Mouse (Mus musculus) heart, embryonic 12.5 days (tissue): ENCODE measurements around the gene Pacs2. TPM values are rescaled to one million over a fixed set of nuclear protein-coding genes. Genes with fewer than 3 reads are reported as not detected.

Experiments
- ATAC-seq: fragments of 200-750 bp; cut with Nextera tagmentation; 2 replicates; pipeline ENCODE4 v1.8.0; 2017; ENCODE audit warnings: moderate TSS enrichment, moderate library complexity; ENCODE audit not compliant: insufficient number of reproducible peaks, low FRiP score
- H3K27ac ChIP-seq: fragments of 300-500 bp; sonication (generic); 2 replicates; pipeline ENCODE4 v1.5.1; 2016; ENCODE audit warnings: mild to moderate bottlenecking, moderate library complexity; ENCODE audit not compliant: poor library complexity, severe bottlenecking
- H3K27me3 ChIP-seq: fragments of 300-500 bp; sonication (generic); replicated peaks from 2 replicates; pipeline ENCODE4 v1.6.1; 2016; ENCODE audit warnings: mild to moderate bottlenecking, moderate library complexity
- H3K36me3 ChIP-seq: fragments of 300-500 bp; sonication (generic); 2 replicates; pipeline ENCODE4 v1.6.1; 2016; ENCODE audit warnings: mild to moderate bottlenecking, moderate library complexity
- H3K4me1 ChIP-seq: fragments of 300-500 bp; sonication (generic); replicated peaks from 2 replicates; pipeline ENCODE4 v1.6.1; 2016; ENCODE audit warnings: mild to moderate bottlenecking
- H3K4me2 ChIP-seq: fragments of 300-500 bp; sonication (generic); 2 replicates; pipeline ENCODE4 v1.6.1; 2016; ENCODE audit warnings: mild to moderate bottlenecking, moderate library complexity
- H3K4me3 ChIP-seq: fragments of 300-500 bp; sonication (generic); 2 replicates; pipeline ENCODE4 v1.5.1; 2016; ENCODE audit warnings: mild to moderate bottlenecking
- H3K9ac ChIP-seq: fragments of 300-500 bp; sonication (generic); 2 replicates; pipeline ENCODE4 v1.6.1; 2016; ENCODE audit warnings: mild to moderate bottlenecking, moderate library complexity
- H3K9me3 ChIP-seq: fragments of 300-500 bp; sonication (generic); replicated peaks from 2 replicates; pipeline ENCODE4 v1.6.1; 2016; ENCODE audit warnings: mild to moderate bottlenecking, moderate library complexity
- WGBS: fragments of 180-500 bp; shearing (Covaris S2); methylation state at CpG from one replicate; pipeline ENCODE4 v1.1.7; 2016; 5-methylcytosine and 5-hydroxymethylcytosine counted together
- polyA plus RNA-seq: library from polyadenylated mRNA; unstranded; fragments of >200 nt; fragmentation: Nextera tagmentation; extraction: Ambion mirVana; gene quantifications from 2 replicates; pipeline ENCODE4 v1.2.1, GENCODE M21; 2016

Pacs2 gene
- polyA plus RNA-seq, 1 experiment from 2014 or later: 10.5 TPM

DNA sequence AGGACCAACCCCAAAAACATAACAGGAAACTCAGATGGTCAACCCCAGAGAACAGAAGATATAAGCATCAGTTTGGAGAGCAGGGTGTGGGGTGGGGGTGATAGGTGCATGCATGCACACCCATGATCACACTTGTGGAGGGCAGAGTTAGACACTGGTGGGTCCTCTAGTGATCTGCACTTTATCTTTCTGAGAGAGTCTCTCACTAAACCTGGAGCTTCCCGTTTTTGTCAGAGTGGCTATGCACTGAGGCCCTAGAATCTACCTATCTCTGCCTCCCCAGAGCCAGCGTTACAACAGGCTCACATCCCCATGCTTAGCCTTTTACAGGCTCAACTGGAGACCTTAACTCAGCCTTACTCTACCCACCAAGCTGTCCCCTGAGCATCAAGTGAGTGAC, 22.9 kb upstream of the Pacs2 start:
- no peak for ATAC-seq
- Histone ChIP-seq H3K36me3 (peaks cover 36% of the 10 kb centered on the region), H3K4me1 (peaks cover 16% of the 10 kb centered on the region), H3K9me3 (no peaks in the 10 kb centered on the region), H3K9ac (no peak overlapping the region), H3K4me3 (no peak overlapping the region), H3K27me3 (no peaks in the 10 kb centered on the region), H3K4me2 (no peak overlapping the region), H3K27ac (no peak overlapping the region)
- 74% methylated on average over 2 of the region's 2 CpGs for WGBS

DNA sequence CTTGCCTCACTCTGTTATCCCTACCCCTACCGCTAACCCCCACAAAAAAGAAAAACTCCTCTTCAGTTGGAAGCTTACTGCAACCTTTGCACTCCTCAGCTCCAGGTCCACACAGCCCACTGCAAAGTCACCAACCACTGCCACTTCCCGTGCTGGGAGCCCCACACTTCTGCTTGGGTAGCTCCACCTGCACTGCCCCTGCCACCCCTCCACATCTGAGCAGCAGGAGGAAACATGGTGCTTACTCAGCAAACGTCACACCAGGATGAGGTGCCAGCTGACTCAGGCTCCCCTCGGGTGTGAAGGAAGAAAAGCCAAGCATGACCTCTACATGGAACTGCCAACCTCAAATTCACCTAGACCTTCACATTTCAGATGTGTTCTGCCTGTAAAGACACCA, 20.2 kb upstream of the Pacs2 start:
- 77% methylated on average over 4 of the region's 4 CpGs for WGBS
- Histone ChIP-seq H3K27me3 (no peaks in the 10 kb centered on the region), H3K4me3 (no peak overlapping the region), H3K4me2 (no peak overlapping the region), H3K36me3 (peaks cover 21% of the 10 kb centered on the region), H3K9ac (no peak overlapping the region), H3K9me3 (no peaks in the 10 kb centered on the region), H3K27ac (no peak overlapping the region), H3K4me1 (peaks cover 20% of the 10 kb centered on the region)
- ATAC-seq: no peak

DNA sequence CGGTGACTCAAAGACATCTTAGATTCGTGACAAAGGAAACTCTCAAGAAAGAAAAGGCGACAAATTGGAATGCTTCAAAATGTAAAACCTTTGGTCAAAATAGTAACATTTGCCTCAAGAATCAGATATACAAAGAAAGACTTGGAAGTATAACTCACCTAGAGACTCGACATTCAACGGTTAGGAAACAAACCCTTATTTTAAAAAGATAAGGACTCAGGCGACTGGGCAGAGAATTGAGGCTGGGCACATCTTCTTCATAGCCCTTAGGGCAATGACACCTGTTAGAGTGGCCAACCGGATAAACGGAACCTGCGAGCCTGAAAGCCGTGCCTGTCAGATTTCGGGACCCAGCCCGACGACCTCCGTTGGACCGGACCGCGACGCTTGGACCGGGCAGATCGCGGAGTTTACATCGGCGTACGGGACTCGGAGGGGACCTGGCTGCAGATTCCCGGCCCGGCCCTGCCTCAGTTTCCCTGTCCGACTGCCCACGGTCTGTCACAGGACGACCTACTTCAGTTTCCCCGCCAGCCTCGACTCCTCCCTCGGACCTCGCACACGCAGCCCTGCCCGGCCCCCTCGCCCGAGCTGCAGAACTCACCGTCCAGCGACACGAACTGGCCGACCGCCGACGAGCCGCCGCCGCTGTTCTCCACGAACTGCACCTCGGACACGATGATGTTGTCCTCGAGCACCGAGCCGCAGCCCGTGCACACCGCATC, 14.6 kb upstream of the Pacs2 start:
- H3K9me3 ChIP-seq: no peaks in the 10 kb centered on the region
- H3K4me1 ChIP-seq: peaks cover 22% of the 10 kb centered on the region
- H3K9ac ChIP-seq: peak overlapping the region; percentile 91
- H3K4me3 ChIP-seq: peak overlapping the region; percentile 89
- H3K4me2 ChIP-seq: peak overlapping the region; percentile 96
- H3K27me3 ChIP-seq: no peaks in the 10 kb centered on the region
- H3K27ac ChIP-seq: peak overlapping the region; percentile 91
- 0 out of 2 replicates have a peak, but pooled peaks cover 5% of the 10 kb centered on the region for H3K36me3 ChIP-seq
- 1% methylated on average over 56 of the region's 56 CpGs for WGBS
- ATAC-seq: no peak; the same call in none of the 2 replicates

DNA sequence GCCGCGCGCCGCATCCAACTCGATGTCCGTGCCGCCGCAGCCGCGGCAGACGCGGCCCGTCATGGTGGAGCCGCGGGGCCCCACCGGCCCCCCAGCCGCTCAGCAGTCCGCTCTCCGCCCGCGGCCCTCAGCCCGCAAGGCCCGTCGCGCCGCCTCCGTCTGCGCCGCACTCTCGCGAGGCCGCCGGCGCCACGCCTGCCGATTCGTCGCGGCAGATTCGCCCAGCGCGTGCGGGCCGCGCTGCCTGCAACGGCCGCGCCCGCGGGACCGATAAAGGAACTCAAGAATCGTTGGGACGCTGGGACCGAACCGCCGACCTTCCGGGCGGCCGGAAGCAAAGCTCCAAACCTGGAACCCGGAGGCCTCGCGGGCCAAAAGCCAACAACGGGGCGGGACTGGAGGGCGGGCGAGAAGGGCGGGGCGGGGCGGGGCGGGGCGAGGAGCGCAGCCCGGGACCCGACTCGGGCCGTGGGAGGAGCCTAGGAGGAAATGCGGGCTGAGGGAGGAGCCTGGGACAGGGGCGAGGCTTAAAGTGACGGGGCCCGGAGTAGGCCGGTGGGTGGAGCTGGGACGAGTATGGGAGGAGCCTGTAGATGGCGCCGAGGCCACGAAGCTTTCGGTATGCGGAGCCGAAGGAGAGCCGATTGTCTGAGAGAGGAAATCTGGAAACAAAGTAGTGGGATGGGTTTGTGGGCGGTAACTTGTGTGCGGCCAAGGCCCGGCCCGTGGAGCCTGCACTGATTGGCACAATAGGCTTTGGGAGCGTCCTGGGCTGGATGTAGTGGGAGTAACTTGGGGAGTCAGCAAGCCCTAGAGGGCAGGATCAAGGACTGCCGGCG, 13.8 kb upstream of the Pacs2 start, which contains the start of gene Brf1:
Gene Brf1 (minus strand): TSS at position 411 of the 839 bp plus-strand sequence.
- Histone ChIP-seq H3K4me3 (peak within 1 kb of the TSS; percentile 89), H3K36me3 (0 out of 2 replicates have a peak, but pooled peaks cover 5% of the 10 kb centered on the region), H3K4me1 (peaks cover 18% of the 10 kb centered on the region), H3K9ac (peak within 1 kb of the TSS; percentile 91), H3K4me2 (peak within 1 kb of the TSS; percentile 96), H3K27ac (peak within 1 kb of the TSS; percentile 91), H3K9me3 (no peaks in the 10 kb centered on the region), H3K27me3 (no peaks in the 10 kb centered on the region)
- peak; percentile 99 for ATAC-seq
- under 1% methylated on average over 96 of the region's 96 CpGs for WGBS

DNA sequence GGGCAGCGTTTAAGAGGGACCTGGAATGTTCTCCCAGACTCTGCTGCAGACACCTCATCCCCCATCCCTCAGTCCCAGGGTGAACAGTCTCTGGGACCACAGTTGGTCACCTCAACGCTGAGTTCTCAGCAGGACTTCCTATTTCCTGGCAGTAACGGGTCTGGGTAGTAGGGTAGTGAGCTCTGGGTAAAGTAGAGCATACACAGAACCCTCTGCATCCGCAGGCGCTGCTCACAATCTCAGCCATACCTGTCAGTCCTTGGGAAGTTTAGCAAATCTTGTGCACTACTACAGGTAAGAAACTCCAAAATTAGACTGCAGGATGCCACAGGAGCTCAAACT, 13.2 kb upstream of the Pacs2 start:
- H3K4me3 ChIP-seq: peak overlapping the region; percentile 89
- peaks cover 18% of the 10 kb centered on the region for H3K4me1 ChIP-seq
- ATAC-seq: peak; percentile 29
- H3K4me2 ChIP-seq: peak overlapping the region; percentile 96
- H3K9ac ChIP-seq: peak overlapping the region; percentile 81
- WGBS: 7% methylated on average over 5 of the region's 5 CpGs
- H3K27me3 ChIP-seq: no peaks in the 10 kb centered on the region
- peak overlapping the region; percentile 91 for H3K27ac ChIP-seq
- H3K9me3 ChIP-seq: no peaks in the 10 kb centered on the region
- H3K36me3 ChIP-seq: no peaks in the 10 kb centered on the region

DNA sequence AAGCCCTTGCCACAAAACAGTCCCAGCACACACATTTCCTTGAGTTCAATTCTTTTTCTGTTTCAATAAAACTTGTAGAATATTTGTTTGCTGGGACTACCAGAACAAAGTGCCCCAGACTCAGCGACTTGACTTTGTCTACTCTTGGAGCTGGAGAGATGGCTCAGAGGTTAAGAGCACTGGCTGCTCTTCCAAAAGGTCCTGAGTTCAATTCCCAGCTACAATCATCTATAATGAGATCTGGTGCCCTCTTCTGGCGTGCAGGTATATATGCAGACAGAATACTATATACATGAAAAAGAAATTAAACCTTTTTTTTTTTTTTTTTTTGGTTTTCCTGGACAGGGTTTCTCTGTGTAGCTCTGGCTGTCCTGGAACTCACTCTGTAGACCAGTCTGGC, 11.6 kb upstream of the Pacs2 start:
- peaks cover 18% of the 10 kb centered on the region for H3K4me1 ChIP-seq
- H3K27me3 ChIP-seq: no peaks in the 10 kb centered on the region
- H3K4me2 ChIP-seq: no peak overlapping the region
- no peaks in the 10 kb centered on the region for H3K36me3 ChIP-seq
- H3K27ac ChIP-seq: no peak overlapping the region
- no peaks in the 10 kb centered on the region for H3K9me3 ChIP-seq
- H3K4me3 ChIP-seq: no peak overlapping the region
- 37% methylated on average over 2 of the region's 2 CpGs for WGBS
- no peak overlapping the region for H3K9ac ChIP-seq
- ATAC-seq: no peak

DNA sequence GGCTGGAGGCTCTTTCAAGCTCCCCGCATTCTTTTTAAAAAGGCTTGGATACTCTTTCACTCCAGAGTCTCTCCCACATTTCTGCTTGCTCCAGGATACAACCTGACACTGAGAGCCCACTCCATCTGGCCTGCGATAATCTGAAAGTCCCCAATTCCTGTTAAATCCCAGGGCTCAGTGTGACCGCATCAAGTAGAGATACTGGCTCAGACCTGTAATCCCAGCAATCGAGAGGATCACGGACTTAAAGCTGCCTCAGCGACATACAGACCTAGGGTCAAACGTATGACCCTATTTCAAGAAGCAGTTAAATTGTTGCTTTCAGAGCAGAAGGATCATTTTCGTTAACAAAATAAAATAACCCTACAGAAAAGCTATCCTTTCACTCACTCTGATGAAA, 10.3 kb upstream of the Pacs2 start:
- WGBS: 78% methylated on average over 8 of the region's 8 CpGs
- no peak overlapping the region for H3K4me2 ChIP-seq
- no peaks in the 10 kb centered on the region for H3K36me3 ChIP-seq
- no peaks in the 10 kb centered on the region for H3K9me3 ChIP-seq
- ATAC-seq: no peak
- no peak overlapping the region for H3K27ac ChIP-seq
- peaks cover 10% of the 10 kb centered on the region for H3K4me1 ChIP-seq
- no peak overlapping the region for H3K9ac ChIP-seq
- no peaks in the 10 kb centered on the region for H3K27me3 ChIP-seq
- H3K4me3 ChIP-seq: no peak overlapping the region

DNA sequence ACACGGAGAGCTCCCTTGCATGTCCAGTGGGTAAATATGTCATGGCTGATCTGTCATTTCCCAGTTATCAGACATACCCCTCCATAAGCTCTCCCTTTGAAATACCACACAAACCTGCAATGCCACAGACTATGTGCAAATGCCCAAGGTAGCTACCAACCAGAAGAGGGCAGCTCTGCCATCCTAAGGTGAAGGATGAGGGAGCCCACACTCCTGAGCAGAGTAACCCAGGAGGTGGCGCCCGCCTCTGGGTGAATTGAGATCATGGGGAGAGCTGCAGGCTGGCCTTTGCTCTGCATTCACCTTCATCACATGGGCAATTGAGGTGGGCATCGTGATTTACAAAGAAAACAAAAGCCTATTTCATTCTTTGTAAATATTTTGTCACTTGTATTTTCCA, 9.3 kb upstream of the Pacs2 start:
- WGBS: 23% methylated on average over 4 of the region's 4 CpGs

DNA sequence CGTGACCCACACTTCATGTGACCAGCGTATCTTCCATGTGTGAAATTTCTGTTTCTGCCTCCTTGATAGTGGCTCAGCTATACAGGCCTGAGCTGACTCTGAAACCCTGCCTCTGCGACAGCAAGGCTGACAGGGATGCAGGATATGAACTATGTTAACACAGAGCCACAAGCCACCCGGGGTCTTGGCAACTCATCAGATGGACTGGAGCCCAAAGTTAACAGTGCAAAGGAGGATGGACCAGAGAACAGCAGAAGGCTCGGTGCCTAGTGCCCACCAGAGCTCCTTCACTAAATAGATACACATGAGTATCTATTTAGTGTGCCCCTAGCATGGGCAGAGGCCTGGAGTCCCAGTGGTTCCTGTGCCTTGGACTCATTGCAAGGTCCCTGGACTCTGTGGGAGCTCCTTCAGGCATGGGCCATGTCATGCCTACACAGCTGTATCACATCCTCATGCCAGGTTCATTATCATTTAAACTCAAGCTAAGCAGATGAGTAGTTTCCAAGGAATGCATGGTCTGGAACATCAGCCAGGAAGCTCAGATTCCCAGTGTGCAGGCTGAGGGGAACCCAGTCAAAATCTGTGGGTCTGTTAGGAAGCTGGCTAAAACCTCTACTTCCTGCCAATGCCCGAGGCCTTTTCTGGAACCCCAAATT, 2.5 kb upstream of the Pacs2 start:
- no peak for ATAC-seq
- no peaks in the 10 kb centered on the region for H3K36me3 ChIP-seq
- H3K9ac ChIP-seq: no peak overlapping the region
- H3K4me3 ChIP-seq: no peak overlapping the region
- peaks cover 27% of the 10 kb centered on the region for H3K4me1 ChIP-seq
- no peak overlapping the region for H3K4me2 ChIP-seq
- H3K9me3 ChIP-seq: no peaks in the 10 kb centered on the region
- peak overlapping the region; percentile 17; the same call in 1 of the 2 replicates for H3K27ac ChIP-seq
- WGBS: 72% methylated on average over 6 of the region's 6 CpGs
- no peaks in the 10 kb centered on the region for H3K27me3 ChIP-seq

More for the DNA sequence above, 9.3 kb upstream of the Pacs2 start:
- H3K27ac ChIP-seq: no peak overlapping the region
- no peak overlapping the region for H3K4me3 ChIP-seq
- H3K4me1 ChIP-seq: peaks cover 7% of the 10 kb centered on the region
- no peaks in the 10 kb centered on the region for H3K27me3 ChIP-seq
- no peaks in the 10 kb centered on the region for H3K9me3 ChIP-seq
- no peak overlapping the region for H3K9ac ChIP-seq
- H3K36me3 ChIP-seq: no peaks in the 10 kb centered on the region
- no peak overlapping the region for H3K4me2 ChIP-seq
- ATAC-seq: no peak

DNA sequence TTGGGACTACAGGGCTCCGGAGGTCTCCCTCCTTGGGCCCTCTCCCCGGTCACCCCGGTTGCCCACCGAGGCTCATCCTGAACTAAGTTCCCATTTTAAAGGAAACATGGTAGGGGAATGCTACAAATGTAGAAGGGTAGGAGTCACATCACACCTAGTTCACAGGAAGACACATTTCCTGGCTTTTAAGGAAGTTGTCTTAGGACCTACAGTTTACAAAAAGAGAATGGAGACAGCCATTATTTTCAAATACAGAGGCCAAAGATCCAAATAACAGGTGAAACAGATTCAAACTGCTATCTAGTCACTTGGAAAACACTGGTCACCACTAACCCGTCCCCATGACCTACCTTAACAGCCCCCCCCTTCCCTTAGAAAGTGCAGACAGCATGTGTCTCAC, 1.9 kb upstream of the Pacs2 start:
- peak overlapping the region; percentile 79; the same call in 1 of the 2 replicates for H3K27ac ChIP-seq
- WGBS: 85% methylated on average over 5 of the region's 5 CpGs

DNA sequence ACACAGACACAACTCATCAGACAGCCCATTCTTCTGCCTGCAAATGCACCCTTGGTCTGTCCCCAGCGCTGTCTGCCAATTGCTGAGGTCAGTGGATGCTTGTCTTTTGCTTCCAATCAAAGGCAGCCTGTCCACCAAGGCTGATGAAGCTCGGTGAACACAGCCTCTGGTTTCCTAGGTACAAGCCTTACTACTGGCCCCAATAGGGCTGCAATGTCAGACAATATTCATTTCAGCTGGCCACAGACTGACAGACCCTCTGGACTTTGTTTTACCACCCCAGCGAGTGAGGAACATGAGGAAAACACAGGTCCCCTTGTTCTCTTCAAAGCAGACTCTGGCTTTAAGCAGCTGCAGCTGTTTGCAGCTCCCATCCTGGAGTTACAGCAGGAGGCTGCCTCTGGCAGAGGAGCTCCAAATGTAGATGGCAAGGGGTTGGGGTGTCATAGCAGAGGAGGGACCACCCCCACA, 1.3 kb upstream of the Pacs2 start:
- ATAC-seq: no peak
- peak overlapping the region; percentile 79 for H3K27ac ChIP-seq
- H3K4me2 ChIP-seq: peak overlapping the region; percentile 77; the same call in 1 of the 2 replicates
- H3K4me3 ChIP-seq: no peak overlapping the region
- H3K27me3 ChIP-seq: no peaks in the 10 kb centered on the region
- H3K36me3 ChIP-seq: no peaks in the 10 kb centered on the region
- H3K4me1 ChIP-seq: peaks cover 31% of the 10 kb centered on the region
- WGBS: 62% methylated on average over 3 of the region's 3 CpGs
- H3K9me3 ChIP-seq: no peaks in the 10 kb centered on the region
- peak overlapping the region; percentile 59 for H3K9ac ChIP-seq

More for the DNA sequence above, 1.9 kb upstream of the Pacs2 start:
- Histone ChIP-seq H3K9ac (no peak overlapping the region), H3K4me2 (no peak overlapping the region), H3K4me3 (no peak overlapping the region), H3K36me3 (no peaks in the 10 kb centered on the region), H3K27me3 (no peaks in the 10 kb centered on the region), H3K4me1 (peaks cover 29% of the 10 kb centered on the region), H3K9me3 (no peaks in the 10 kb centered on the region)
- no peak for ATAC-seq
